Mouse (Mus musculus) cerebellum, adult (tissue): Measurements from ENCODE around the gene Ccn6.
"Not testable (repeated sequence)": the region's sequence is repeated elsewhere in the genome, so short reads cannot be mapped to it uniquely, and the experiment has no call there.

Experiments used
- ATAC-seq: cut with Nextera tagmentation; 2 replicates; pipeline ENCODE4 v1.9.2; 2017; ENCODE audit warnings: mild to moderate bottlenecking, moderate library complexity, mixed read lengths; ENCODE audit not compliant: insufficient number of reproducible peaks, low FRiP score, low TSS enrichment

Ccn6 gene

DNA sequence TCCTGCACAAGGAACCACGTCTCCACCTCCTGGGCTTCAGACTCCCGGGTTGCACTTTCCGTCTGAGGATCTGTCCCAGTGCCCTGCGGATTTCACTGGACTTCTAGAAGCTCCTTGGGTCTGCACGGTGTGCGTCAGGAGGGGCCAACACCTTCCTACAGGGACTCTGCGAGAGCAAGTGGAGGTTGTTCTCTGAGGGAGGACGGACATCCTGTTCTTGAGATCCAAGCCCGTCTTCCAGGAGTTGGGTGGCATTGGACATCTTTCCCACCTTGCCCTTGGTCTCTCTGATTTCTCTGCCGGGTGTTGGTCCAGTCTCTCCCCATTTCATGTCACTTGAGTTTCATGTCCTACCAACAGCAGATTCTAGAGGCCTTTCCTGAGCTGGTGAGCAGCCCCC, at the start of gene Ccn6:
Ccn6 (minus strand) TSS at position 101 of the 400 bp plus-strand sequence.
- ATAC-seq: no peak

DNA sequence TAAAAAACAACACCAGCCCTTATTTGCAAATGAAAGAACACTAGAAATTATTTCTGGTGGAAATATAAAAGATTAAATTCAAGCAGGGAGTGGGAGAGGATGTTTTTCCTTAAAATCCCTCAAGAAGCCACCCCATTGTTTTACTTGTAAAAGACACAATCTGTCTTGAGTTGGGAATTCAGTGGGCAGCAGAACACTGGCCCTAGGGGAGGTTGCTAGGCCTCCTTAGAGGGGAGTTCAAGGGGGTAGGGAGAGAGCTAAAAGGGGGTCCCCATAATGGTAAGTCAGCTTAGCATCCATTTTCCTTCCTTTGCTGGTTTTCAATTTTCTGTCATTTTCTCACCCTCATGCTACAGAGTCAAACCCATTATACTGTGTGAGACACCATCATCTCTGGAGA, 46.4 kb upstream of the Ccn6 start:
- no peak for ATAC-seq

DNA sequence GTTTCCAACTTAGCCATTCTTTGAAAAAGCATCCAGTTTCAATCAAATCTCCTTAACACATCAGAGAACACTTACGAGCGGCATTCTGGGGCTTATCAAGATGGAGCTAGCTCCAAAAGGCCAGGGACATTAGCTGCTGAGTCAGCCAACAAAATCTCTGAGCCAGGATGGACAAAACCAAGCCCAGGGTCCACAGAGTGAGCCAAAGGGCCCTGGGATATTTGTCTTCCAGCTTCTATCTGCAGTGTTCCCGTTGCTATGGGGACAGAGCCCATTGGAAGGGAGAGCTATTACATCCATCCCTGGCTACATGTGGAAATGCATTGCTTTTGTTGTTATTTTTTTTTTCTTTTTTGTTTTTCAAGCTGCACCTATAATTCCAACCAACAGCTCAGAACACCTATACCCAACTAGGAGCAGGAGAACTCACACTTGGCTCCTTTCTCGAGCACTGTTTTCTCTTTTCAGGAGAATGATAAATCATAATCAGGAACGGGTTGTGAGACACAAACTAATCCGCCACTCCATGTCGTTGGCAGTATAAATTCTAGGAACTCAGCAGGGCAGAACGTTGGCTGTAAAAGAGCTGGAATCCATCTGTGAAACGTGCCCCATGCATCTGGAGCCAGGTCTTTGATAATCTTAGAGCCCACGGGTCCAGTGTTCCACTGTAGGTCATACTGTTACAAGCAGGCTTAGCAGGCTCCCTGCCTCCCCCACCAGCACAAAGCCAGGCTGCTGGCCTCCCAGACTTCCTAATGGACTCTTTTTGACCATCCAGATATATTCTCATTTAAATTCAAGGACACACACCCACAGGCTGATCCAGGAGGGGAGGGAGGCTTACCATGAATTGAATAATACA, 45.8 kb upstream of the Ccn6 start:
- ATAC-seq: peak; percentile 31; the same call in 1 of the 2 replicates

DNA sequence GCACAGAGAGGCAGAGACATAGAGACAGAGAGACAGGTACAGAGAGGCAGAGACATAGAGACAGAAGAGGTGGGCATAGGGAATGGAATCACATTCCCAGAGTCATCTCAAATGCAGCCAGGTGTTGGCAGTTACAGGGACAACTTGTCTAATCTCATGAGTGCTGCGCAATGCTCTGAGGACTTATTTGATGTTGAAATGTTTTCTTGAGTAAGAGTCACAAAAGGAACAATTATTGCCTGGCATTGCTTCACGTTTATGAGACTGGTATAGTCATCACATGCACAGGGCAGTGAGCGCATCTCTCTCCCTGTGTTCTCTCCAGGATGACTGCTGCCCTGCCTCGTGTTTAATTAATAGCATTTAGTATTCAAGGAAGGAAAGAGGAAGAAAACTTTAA, 45.1 kb upstream of the Ccn6 start:
- no peak for ATAC-seq

DNA sequence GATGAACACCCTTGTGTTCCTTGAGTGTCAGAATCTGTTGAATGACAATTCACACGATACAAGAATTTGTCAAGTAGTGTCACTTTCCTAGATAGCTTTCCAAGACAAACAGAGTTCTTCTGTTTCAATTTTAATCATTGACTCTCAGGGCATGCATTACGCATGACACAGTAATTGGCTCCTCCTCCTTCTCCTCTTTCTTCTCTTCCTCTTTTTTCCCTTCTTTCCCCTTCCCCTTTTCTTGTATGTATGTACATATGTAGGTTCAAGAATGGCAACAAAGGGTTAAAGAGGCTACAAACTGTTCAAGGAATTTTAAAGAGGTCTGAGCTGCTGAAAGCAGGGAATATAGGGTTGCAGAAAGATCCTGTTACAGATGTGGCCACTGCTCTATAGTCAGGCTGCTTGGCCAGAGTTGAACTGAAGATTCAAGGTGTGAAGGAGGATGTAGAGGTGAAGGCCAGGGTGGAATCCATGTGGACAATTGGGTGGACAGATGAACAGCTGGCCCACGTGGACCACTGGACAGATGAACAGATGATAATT, 43.8 kb upstream of the Ccn6 start:
- ATAC-seq: no peak

DNA sequence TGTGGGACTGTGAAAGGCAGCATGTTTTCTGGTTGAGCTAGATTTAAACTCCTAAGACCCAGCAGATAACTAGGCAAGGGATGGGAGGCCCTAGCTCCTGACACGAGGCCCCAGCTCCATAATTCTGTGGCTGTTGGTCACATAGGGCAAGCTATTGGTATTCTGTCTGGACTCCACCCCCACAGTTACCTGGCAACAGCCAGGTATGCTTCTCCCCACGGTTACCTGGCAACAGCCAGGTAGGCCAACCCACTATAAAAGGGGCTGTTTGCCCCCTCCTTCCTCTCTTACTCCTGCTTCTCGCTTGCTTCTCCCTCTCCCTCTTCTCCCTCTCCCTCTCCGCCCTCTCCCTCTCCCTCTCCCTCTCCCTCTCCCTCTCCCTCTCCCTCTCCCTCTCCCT, 38.9 kb upstream of the Ccn6 start:
- no peak for ATAC-seq

DNA sequence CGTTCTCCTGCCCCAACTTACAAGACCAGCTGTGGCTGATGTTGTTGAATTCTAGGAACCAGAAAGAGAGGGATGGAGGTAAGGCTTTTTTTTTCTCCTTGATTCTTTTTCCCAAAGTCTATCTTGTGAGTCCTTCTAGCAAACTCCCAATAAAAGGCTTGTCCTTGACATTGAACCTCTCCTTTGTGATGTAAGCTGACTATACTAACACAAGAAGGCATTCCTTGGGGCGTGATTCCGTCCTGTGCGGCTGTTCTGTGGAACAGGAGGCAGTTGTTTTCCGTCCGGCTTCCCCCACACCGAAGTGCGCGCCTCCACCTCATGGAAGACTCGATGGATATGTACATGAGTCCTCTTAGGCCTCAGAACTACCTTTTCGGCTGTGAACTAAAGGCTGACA, 34.6 kb upstream of the Ccn6 start:
- not testable (repeated sequence) for ATAC-seq

DNA sequence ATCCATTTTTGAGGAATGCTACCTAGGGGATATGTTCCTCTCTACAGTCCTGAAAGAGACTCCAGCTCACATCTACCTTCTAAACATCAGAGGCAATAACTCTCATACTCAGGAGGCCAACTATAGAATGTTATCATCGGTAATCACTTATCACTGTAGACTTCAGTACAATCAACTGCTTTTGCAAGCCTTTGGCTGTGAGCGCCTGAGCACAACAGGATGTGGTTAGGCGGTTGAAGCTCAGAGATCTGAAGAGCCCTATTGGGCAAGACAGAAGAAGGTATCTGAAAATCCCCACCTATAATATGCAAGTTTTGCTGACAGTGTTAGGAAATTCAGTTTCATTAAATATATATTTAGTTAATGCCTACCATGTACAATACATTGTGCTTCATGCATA, 29.1 kb upstream of the Ccn6 start:
- no peak for ATAC-seq

DNA sequence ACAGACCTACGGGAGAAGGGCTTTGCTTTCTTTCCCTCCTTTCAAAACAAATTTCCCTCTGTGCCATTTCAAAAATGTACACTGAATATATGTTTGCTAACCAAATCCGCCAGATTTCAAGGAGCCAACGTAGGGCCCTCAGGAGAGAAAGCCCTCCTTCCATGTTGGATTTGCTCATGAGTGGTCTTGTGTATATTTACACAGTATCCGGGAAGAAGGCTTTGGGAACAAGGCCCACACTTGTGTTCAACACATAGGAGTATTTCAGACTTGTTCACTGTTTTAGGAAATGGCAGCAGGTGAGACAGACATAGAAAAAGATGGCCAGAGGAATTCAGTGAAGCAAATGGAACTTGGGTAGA, 21.9 kb upstream of the Ccn6 start:
- ATAC-seq: no peak

DNA sequence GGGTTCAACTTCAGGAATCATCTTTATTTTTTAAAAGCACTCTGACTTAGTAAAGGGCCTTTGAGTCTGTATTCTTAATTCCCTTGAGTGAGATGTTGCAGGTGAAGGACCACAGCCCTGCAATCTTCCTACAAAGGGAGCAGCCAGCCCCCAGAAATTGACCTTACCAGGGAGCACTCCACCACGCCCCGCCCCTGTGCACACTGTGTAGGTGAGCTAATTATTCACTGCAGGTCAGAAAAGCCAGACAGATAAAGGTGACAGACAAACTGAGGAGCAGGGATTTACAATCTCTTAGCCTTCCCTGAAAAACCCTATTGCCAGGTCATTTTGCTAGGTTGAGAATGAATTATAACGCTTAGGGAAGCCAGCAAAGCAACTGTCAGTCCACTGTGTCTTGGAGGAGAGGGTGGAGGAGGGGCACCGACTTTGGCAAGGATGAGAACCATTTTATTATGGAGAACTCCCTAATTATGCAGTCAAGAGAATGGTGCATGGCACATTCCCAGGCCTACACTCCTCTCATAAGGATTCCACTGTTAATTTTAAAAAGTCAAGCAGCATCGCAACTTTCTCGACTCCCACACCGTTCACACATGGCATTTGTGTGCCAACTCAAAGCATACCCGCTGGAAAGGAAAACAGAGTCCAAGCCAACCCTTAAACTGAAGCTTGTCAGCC, 21.4 kb upstream of the Ccn6 start:
- no peak for ATAC-seq

DNA sequence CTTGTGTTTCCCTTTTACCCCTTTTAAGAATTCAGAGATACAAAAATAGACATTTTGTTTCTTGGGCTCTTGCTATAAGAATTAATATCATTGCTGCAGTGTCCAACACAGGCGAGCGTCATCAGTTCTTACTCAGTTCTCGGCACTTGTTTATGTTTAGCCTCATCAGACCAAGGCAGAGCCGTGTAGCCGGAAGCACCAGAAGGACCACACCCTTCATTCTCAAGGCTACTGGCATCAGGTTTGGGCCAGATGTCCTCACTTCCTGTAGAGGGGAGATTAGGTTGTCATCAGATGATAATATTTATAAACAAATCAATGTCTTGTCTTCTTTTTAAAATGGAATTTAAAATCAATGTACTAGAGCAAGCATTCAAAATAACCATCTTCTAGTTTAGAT, 13.4 kb upstream of the Ccn6 start:
- ATAC-seq: no peak

DNA sequence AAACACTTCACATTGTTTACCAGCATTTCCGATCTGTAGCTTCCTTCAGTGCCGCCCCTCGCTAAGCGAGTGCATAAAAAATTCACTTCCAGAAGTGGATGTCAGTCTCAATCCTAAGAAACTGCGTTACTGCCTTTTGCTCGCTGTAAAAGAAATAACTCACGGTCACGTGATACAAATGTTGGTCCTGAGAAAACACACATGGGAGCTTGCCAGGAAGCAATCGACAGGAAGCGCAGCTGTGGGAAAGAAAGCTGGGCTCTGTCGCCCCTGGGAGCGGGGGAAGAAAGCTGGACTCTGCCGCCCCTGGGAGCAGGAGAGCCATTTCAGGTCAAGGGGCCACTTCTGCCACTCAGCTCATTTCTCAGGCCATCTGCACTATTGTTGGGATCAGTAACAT, 9.5 kb upstream of the Ccn6 start:
- no peak for ATAC-seq

DNA sequence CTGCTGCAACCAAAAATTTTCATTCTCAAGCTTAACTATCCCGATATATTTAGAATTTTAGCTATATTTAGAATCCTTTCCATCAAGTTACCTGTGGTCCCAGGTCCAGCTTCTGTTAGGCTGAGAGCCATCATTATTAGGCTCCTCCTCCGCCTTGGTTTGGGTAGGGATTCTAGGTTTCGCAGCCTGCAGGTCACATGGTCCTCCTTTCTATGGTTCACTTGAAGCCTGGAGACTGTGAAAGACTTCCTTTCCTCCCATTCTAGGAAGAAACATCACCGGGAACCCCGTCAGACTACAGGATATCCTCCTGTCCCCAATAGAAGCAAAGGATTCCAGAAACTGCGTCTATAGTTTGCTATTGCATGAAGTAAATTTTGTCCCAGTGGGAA, 8.9 kb upstream of the Ccn6 start:
- ATAC-seq: no peak

DNA sequence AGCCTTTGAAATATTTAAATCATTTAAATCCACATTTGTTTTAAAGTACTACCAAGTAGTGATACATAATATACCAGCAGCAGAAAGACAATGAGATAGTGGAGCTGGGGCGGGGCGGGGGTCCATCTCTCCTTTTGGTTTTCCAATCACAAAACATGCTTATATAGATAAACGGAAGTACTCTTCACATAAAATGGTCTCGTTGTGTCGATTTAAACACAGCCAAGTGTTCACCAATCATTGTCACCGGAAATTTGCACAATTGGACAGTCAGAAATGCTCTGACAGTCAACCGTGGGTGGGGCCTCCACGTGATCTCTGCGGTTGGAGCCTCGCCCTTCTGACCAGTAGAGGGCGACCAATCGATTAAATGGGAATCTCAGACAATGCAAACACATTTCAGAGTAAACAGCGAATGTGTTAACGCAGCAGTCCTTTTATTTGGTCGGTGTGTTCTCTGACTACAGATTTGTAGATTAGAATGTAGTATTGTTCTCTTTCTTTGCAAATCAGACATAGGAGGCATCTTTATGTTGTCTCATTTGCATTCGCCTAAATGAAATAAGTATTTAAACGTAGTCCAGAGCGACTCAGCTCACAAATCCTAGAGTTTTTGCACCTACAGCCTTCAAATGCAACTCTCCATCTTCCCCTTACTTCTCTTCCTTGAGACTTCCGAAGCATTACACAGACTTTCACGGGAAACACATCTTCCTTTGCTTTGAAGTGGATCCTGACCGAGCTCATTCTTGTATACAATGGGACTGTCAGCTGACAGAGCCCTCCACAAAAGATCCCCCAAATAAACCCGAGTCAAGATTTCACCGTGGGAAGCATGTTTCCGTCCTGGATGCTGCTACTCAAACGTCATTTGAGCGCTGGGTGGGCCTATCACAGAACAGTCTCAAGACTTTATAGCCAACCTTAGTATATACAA, 8.3 kb upstream of the Ccn6 start:
- ATAC-seq: peak; percentile 81

DNA sequence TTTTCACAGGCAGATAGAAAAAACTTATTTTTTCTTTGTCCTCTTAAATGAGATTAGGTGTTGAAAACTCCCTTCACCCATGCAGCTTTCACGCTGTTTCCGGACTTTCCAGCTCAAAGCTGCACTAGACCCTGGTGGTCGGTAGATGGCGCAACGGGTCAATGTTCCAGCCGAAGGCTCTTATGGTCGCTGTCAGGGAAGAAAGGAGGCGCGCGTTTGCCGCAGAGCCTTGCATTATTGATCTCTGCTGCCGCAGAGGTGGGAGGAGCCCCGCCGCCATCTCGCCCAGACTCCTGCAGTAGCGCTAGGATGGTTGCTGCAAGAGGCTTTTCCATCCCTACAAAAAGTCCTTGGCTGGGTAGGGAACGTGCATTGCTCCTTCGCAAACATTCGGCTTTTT, 7.5 kb upstream of the Ccn6 start:
- peak; percentile 85 for ATAC-seq

DNA sequence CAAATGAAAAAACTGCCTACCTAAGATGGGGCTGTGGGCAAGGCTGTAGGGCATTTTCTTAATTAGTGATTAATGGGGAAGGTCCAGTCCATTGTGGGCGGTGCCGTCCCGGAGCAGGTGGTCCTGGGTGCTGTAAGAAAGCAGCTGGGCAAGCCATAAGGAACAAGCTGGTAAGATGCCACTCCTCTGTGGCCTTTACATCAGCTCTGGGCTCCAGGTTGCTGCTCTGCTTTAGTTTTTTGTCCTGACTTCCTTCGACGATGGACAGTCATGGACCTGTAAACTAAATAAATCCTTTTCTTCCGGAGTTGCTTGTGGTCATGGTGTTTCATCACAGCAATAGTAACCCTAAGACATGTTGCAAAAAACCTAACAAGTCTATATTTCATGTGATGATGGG, 7.1 kb upstream of the Ccn6 start:
- ATAC-seq: no peak

DNA sequence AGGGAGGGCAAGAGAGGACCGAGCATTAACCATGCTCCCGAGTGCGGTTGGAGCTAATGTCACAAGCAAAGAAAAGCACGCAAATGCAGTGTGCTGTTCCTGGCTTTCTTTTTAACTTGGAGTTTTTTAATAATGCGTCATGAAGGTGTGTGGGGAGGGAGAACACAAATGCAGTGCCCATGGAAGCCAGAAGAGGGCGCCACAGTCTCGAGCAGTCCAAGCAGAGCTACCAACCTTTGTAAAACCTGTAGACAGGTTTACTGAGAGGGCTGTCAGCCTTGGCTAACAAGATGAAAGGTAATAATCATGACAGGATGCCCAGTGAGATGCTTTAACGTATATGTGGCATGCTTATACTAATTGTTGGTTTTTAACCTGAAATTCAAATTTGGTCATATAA, 6.6 kb upstream of the Ccn6 start:
- peak; percentile 21; the same call in 1 of the 2 replicates for ATAC-seq

DNA sequence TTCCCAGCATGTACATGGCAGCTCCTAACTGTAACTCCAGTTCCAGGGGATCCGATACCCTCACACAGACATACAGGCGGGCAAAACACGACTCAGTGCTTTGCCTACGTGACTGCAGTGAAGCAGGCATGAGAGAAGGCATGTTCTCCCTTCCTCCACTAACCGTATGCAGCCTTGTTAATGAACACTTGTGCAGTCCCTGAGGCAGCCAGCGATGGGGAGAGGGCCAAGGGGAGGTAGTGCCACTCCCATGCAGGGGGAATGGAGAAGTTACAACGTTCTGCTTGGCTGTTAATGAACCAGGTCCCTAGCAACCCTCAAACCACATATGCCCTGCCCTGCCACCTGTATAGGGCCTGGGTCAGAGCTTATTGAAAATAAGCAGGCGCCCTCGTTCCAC, 6.0 kb upstream of the Ccn6 start:
- no peak for ATAC-seq

DNA sequence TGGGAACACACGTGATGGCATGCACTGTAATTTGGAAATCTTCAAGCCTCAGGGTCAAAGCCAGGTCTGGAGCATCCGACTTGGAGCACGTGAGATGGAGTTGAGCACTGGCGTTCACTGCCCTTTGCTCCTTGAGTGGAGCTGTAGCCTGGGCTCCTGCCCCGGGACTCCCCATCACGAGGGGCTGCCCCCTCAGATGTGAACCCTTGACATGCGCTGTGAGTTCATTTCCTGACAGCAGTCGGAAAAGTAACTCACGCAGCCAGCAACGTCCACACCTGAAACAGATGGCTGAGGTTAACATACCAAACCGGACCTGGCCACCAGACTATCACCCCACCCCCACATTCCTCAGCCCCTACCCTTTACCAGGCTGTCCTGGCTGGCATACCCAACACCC, 4.0 kb upstream of the Ccn6 start:
- ATAC-seq: no peak

DNA sequence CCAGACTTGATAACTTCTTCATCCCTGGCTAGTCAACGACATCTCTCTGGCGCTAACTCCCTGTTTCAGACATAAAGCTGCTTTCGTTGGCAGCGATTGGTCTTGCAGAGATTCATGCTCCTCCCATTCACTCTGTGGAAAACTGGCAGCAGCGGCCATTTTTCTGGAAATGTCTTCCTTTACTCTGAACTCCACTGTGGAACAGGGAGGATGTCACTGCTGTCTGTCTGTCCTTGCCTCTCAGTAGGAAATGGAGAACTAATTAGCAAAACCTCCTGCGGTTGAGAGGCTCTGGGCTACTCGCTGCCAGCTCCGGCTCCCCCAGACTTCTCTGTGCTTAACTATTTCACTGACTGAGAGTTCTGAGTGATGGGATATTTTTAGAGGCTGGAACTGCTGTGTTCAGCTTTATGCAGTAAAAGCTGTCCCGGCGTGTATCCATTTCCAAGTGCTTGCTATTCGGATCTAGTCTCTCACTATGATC, 2.1 kb upstream of the Ccn6 start:
- ATAC-seq: peak; percentile 34
